Mouse (Mus musculus): Measurements from ENCODE around the gene Rbm25.
A peak's percentile ranks its signal among the peaks of the same experiment; 100 is the strongest.

Rbm25 gene

GRCm38 (mm10) chr12:83651414-83651813, 20.4 kb downstream of the Rbm25 start:
- DNase-seq, result no peak

GRCm38 (mm10) chr12:83685466-83685865, 54.4 kb downstream of the Rbm25 start:
- no peak for DNase-seq

- no peak for DNase-seq
Observed at GRCm38 (mm10) chr12:83686575-83687350, 55.7 kb downstream of the Rbm25 start.

- peak; percentile 94 for DNase-seq
Observed at GRCm38 (mm10) chr12:83687934-83688315, 56.9 kb downstream of the Rbm25 start, which contains the start of gene Psen1. Psen1 (plus strand) TSS chr12:83688152.

- DNase-seq, result no peak
Observed at GRCm38 (mm10) chr12:83688316-83689086, 57.5 kb downstream of the Rbm25 start.

- DNase-seq, result no peak
Observed at GRCm38 (mm10) chr12:83689087-83689432, 58.0 kb downstream of the Rbm25 start.

- no peak for DNase-seq
Observed at GRCm38 (mm10) chr12:83694011-83694410, 63.0 kb downstream of the Rbm25 start.

- no peak for DNase-seq
Observed at GRCm38 (mm10) chr12:83694669-83695068, 63.6 kb downstream of the Rbm25 start.

- no peak for DNase-seq
Observed at GRCm38 (mm10) chr12:83698637-83699036, 67.6 kb downstream of the Rbm25 start.

GRCm38 (mm10) chr12:83701608-83702007, 70.6 kb downstream of the Rbm25 start:
- no peak for DNase-seq

GRCm38 (mm10) chr12:83702796-83703195, 71.8 kb downstream of the Rbm25 start:
- DNase-seq, result no peak

- no peak for DNase-seq
Observed at GRCm38 (mm10) chr12:83706951-83707350, 75.9 kb downstream of the Rbm25 start.

- DNase-seq, result peak; percentile 63
Observed at GRCm38 (mm10) chr12:83708160-83709092, 77.4 kb downstream of the Rbm25 start.

- DNase-seq, result no peak
Observed at GRCm38 (mm10) chr12:83709934-83710333, 78.9 kb downstream of the Rbm25 start.

GRCm38 (mm10) chr12:83713749-83714148, 82.7 kb downstream of the Rbm25 start:
- DNase-seq, result no peak

GRCm38 (mm10) chr12:83716416-83717184, 85.6 kb downstream of the Rbm25 start:
- DNase-seq, result no peak

GRCm38 (mm10) chr12:83719431-83719830, 88.4 kb downstream of the Rbm25 start:
- DNase-seq, result no peak

GRCm38 (mm10) chr12:83721281-83721680, 90.2 kb downstream of the Rbm25 start:
- DNase-seq, result no peak

GRCm38 (mm10) chr12:83723037-83723436, 92.0 kb downstream of the Rbm25 start:
- no peak for DNase-seq

- no peak for DNase-seq
Observed at GRCm38 (mm10) chr12:83726510-83727308, 95.7 kb downstream of the Rbm25 start.

- no peak for DNase-seq
Observed at GRCm38 (mm10) chr12:83732225-83732624, 101.2 kb downstream of the Rbm25 start.
